Mouse (Mus musculus) heart, embryonic 10.5 days (tissue): Measurements from ENCODE around the gene Cacng4. TPM values are rescaled to one million over a fixed set of nuclear protein-coding genes. Genes with fewer than 3 reads are reported as not detected.

Experiments
- DNase-seq: peaks from one replicate; pipeline ENCODE4 v3.0.0-alpha.2; 2017; ENCODE audit warnings: low spot score
- H3K27ac ChIP-seq: fragments of 300-500 bp; sonication (generic); 2 replicates; pipeline ENCODE4 v1.5.1; 2016; ENCODE audit warnings: mild to moderate bottlenecking
- H3K27me3 ChIP-seq: fragments of 300-500 bp; sonication (generic); 2 replicates; pipeline ENCODE4 v1.6.1; 2016; ENCODE audit warnings: mild to moderate bottlenecking; ENCODE audit not compliant: poor library complexity, insufficient read depth, severe bottlenecking
- H3K36me3 ChIP-seq: fragments of 300-500 bp; sonication (generic); 2 replicates; pipeline ENCODE4 v1.6.1; 2016; ENCODE audit warnings: mild to moderate bottlenecking, moderate library complexity
- H3K4me1 ChIP-seq: fragments of 300-500 bp; sonication (generic); 2 replicates; pipeline ENCODE4 v1.6.1; 2016; ENCODE audit warnings: mild to moderate bottlenecking
- H3K4me3 ChIP-seq: fragments of 300-500 bp; sonication (generic); 2 replicates; pipeline ENCODE4 v1.5.1; 2016; ENCODE audit warnings: mild to moderate bottlenecking, moderate library complexity
- H3K9me3 ChIP-seq: fragments of 300-500 bp; sonication (generic); 2 replicates; pipeline ENCODE4 v1.6.1; 2016; ENCODE audit warnings: mild to moderate bottlenecking, moderate library complexity
- WGBS: fragments of 180-500 bp; shearing (Covaris S2); methylation state at CpG from one replicate; pipeline ENCODE4 v1.1.7; 2016; 5-methylcytosine and 5-hydroxymethylcytosine counted together
- polyA plus RNA-seq: library from polyadenylated mRNA; unstranded; fragments of >200 nt; fragmentation: Nextera tagmentation; extraction: Ambion mirVana; gene quantifications from 2 replicates; pipeline ENCODE4 v1.2.1, GENCODE M21; 2016

The Cacng4 gene
- polyA plus RNA-seq, 1 experiment from 2014 or later, result 0.80 TPM

- Histone ChIP-seq H3K36me3 (no peaks in the 10 kb centered on the region), H3K4me3 (no peak overlapping the region), H3K27me3 (no peaks in the 10 kb centered on the region; the same call in 1 of the 2 replicates), H3K27ac (no peak overlapping the region), H3K9me3 (no peaks in the 10 kb centered on the region), H3K4me1 (no peaks in the 10 kb centered on the region)
- WGBS, result 76% methylated on average over 7 of the region's 7 CpGs
- DNase-seq, result no peak
Observed at GRCm38 (mm10) chr11:107729141-107729540, 65.2 kb downstream of the Cacng4 start.

- H3K27ac ChIP-seq, result no peak overlapping the region
- no peak overlapping the region for H3K4me3 ChIP-seq
Observed at GRCm38 (mm10) chr11:107728073-107728863, 66.1 kb downstream of the Cacng4 start.

GRCm38 (mm10) chr11:107724603-107725002 is 69.8 kb downstream of the Cacng4 start:
- H3K27me3 ChIP-seq, result no peaks in the 10 kb centered on the region
- no peak overlapping the region for H3K4me3 ChIP-seq
- H3K36me3 ChIP-seq, result no peaks in the 10 kb centered on the region
- no peak for DNase-seq
- H3K27ac ChIP-seq, result no peak overlapping the region
- no peaks in the 10 kb centered on the region for H3K4me1 ChIP-seq
- H3K9me3 ChIP-seq, result no peaks in the 10 kb centered on the region; the same call in 1 of the 2 replicates
- 88% methylated on average over 8 of the region's 8 CpGs for WGBS

More at GRCm38 (mm10) chr11:107728073-107728863, 66.1 kb downstream of the Cacng4 start:
- Histone ChIP-seq H3K36me3 (no peaks in the 10 kb centered on the region), H3K9me3 (no peaks in the 10 kb centered on the region), H3K4me1 (no peaks in the 10 kb centered on the region), H3K27me3 (no peaks in the 10 kb centered on the region; the same call in 1 of the 2 replicates)
- DNase-seq, result no peak
- 83% methylated on average over 13 of the region's 13 CpGs for WGBS

- no peak overlapping the region for H3K27ac ChIP-seq
- H3K36me3 ChIP-seq, result no peaks in the 10 kb centered on the region; the same call in 1 of the 2 replicates
- WGBS, result 85% methylated on average over 7 of the region's 7 CpGs
- H3K27me3 ChIP-seq, result no peaks in the 10 kb centered on the region
- peaks cover 5% of the 10 kb centered on the region; the same call in 1 of the 2 replicates for H3K9me3 ChIP-seq
- no peak overlapping the region for H3K4me3 ChIP-seq
- H3K4me1 ChIP-seq, result no peaks in the 10 kb centered on the region
- DNase-seq, result no peak
Observed at GRCm38 (mm10) chr11:107721057-107721456, 73.3 kb downstream of the Cacng4 start.

- peaks cover 5% of the 10 kb centered on the region; the same call in 1 of the 2 replicates for H3K9me3 ChIP-seq
- no peak overlapping the region for H3K27ac ChIP-seq
- no peaks in the 10 kb centered on the region for H3K4me1 ChIP-seq
- 92% methylated on average over 9 of the region's 9 CpGs for WGBS
- no peak for DNase-seq
- H3K27me3 ChIP-seq, result no peaks in the 10 kb centered on the region
- H3K36me3 ChIP-seq, result no peaks in the 10 kb centered on the region; the same call in 1 of the 2 replicates
- H3K4me3 ChIP-seq, result no peak overlapping the region
Observed at GRCm38 (mm10) chr11:107720264-107721021, 73.9 kb downstream of the Cacng4 start.

GRCm38 (mm10) chr11:107716332-107716938 is 77.9 kb downstream of the Cacng4 start, which contains the start of gene Cacng1:
Gene Cacng1 (minus strand): TSS chr11:107716522.
- no peaks in the 10 kb centered on the region for H3K4me1 ChIP-seq
- 0 out of 2 replicates have a peak, but pooled peaks cover 5% of the 10 kb centered on the region for H3K9me3 ChIP-seq
- no peaks in the 10 kb centered on the region; the same call in 1 of the 2 replicates for H3K36me3 ChIP-seq
- no peak for DNase-seq
- H3K27me3 ChIP-seq, result no peaks in the 10 kb centered on the region
- WGBS, result 75% methylated on average over 16 of the region's 16 CpGs
- no peak within 1 kb of the TSS for H3K4me3 ChIP-seq
- H3K27ac ChIP-seq, result no peak within 1 kb of the TSS

GRCm38 (mm10) chr11:107714368-107714767 is 80.0 kb downstream of the Cacng4 start:
- Histone ChIP-seq H3K9me3 (0 out of 2 replicates have a peak, but pooled peaks cover 5% of the 10 kb centered on the region), H3K27me3 (no peaks in the 10 kb centered on the region), H3K36me3 (no peaks in the 10 kb centered on the region; the same call in 1 of the 2 replicates), H3K4me1 (no peaks in the 10 kb centered on the region), H3K4me3 (no peak overlapping the region), H3K27ac (no peak overlapping the region)
- no peak for DNase-seq
- 77% methylated on average over 7 of the region's 7 CpGs for WGBS

- WGBS, result 56% methylated on average over 3 of the region's 3 CpGs
- DNase-seq, result no peak
Observed at GRCm38 (mm10) chr11:107710379-107710778, 84.0 kb downstream of the Cacng4 start.

GRCm38 (mm10) chr11:107707897-107708610 is 86.3 kb downstream of the Cacng4 start:
- WGBS, result 74% methylated on average over 20 of the region's 20 CpGs
- DNase-seq, result no peak
- Histone ChIP-seq H3K27ac (no peak overlapping the region), H3K27me3 (peaks cover 16% of the 10 kb centered on the region; the same call in 1 of the 2 replicates), H3K9me3 (no peaks in the 10 kb centered on the region), H3K4me1 (peaks cover 11% of the 10 kb centered on the region; the same call in 1 of the 2 replicates), H3K36me3 (no peaks in the 10 kb centered on the region), H3K4me3 (no peak overlapping the region)

More at GRCm38 (mm10) chr11:107710379-107710778, 84.0 kb downstream of the Cacng4 start:
- Histone ChIP-seq H3K36me3 (no peaks in the 10 kb centered on the region), H3K4me3 (no peak overlapping the region), H3K27me3 (peaks cover 10% of the 10 kb centered on the region; the same call in 1 of the 2 replicates), H3K4me1 (no peaks in the 10 kb centered on the region), H3K9me3 (no peaks in the 10 kb centered on the region), H3K27ac (no peak overlapping the region)

- H3K36me3 ChIP-seq, result no peaks in the 10 kb centered on the region
- H3K9me3 ChIP-seq, result no peaks in the 10 kb centered on the region
- WGBS, result 68% methylated on average over 11 of the region's 11 CpGs
- no peak for DNase-seq
- peaks cover 12% of the 10 kb centered on the region; the same call in 1 of the 2 replicates for H3K4me1 ChIP-seq
- no peak overlapping the region for H3K4me3 ChIP-seq
- H3K27me3 ChIP-seq, result peaks cover 16% of the 10 kb centered on the region; the same call in 1 of the 2 replicates
- H3K27ac ChIP-seq, result no peak overlapping the region
Observed at GRCm38 (mm10) chr11:107705476-107706074, 88.8 kb downstream of the Cacng4 start.

GRCm38 (mm10) chr11:107705060-107705459 is 89.3 kb downstream of the Cacng4 start:
- peaks cover 16% of the 10 kb centered on the region; the same call in 1 of the 2 replicates for H3K27me3 ChIP-seq
- WGBS, result 83% methylated on average over 6 of the region's 6 CpGs

More at GRCm38 (mm10) chr11:107705060-107705459, 89.3 kb downstream of the Cacng4 start:
- no peak overlapping the region for H3K4me3 ChIP-seq
- no peaks in the 10 kb centered on the region for H3K9me3 ChIP-seq
- no peak overlapping the region for H3K27ac ChIP-seq
- DNase-seq, result no peak
- H3K36me3 ChIP-seq, result no peaks in the 10 kb centered on the region
- H3K4me1 ChIP-seq, result peaks cover 12% of the 10 kb centered on the region; the same call in 1 of the 2 replicates
